Mouse (Mus musculus): ENCODE measurements around the gene Mrpl14.

The Mrpl14 gene

GRCm38 (mm10) chr17:45686093-45686619 lies at the start of gene Mrpl14:
Mrpl14 (plus strand) TSS chr17:45686322.
- DNase-seq (ENCODE audit: extremely low spot score, low spot score) = peak; percentile 95

DNA sequence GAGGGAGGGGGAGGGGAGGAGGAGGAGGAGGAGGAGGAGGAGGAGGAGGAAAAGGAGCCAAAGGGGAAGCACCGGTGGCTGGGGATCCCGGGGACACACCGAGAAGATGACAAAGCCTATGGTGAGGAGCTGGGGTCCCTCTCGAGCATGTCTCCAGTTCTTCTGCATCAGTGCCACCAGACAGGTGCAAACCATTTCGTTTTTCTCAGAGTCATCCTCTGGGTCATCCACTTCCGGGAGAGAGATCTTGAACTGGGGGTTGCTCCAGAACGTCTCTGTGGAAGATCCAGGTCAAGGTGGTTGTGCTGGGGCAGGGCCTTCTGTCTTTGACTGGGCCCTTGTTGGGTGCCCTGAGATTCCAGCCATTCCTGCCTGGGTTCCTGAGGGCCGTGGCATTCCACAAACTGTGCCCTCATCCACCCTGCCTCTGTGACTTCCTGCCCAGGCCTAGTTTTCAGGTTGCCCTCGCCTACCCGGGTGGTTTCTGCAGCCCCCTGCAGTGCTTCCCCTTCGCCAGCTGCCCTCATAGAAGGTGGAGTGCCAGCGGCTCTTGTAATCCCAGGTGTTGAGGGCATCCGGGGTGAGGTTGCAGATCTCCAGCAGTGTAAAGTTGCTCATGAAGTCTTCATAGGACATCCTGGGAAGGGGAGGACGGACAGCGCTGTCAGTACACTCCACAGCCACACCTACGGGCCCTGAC lies 47.4 kb upstream of the Mrpl14 start:
- no peak for DNase-seq (ENCODE audit: extremely low spot score, low spot score)

GRCm38 (mm10) chr17:45641981-45642380 lies 44.1 kb upstream of the Mrpl14 start:
- DNase-seq (ENCODE audit: extremely low spot score, low spot score) = no peak

DNA sequence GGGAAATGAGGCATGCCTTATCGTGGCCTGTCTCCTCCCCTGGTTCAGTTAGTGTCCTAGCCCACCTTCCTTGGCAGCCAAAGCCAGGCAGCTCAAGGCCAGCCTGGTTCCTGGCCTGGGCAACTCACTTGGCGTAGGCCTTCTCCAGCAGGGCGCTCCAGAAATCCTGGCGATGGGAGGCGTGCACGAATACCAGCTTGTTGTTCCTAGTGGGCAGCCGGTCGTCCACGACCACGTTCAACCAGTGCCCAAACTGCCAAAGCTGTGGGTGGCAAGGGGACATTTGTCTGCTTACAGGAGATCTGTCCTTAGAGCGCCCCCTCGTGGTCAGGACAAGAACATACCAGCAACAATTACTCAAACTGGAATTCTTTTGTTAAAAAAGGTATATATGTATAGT lies 43.4 kb upstream of the Mrpl14 start:
- peak; percentile 72 for DNase-seq (ENCODE audit: extremely low spot score, low spot score)

GRCm38 (mm10) chr17:45644185-45644584 lies 41.9 kb upstream of the Mrpl14 start:
- DNase-seq (ENCODE audit: extremely low spot score, low spot score) = no peak

- no peak for DNase-seq (ENCODE audit: extremely low spot score, low spot score)
These were observed 32.9 kb upstream of the Mrpl14 start for GRCm38 (mm10) chr17:45653233-45653632.

GRCm38 (mm10) chr17:45655820-45656219 lies 30.3 kb upstream of the Mrpl14 start:
- no peak for DNase-seq (ENCODE audit: extremely low spot score, low spot score)

GRCm38 (mm10) chr17:45659225-45659624 lies 26.9 kb upstream of the Mrpl14 start, which contains the start of gene Capn11:
Capn11 (minus strand) TSS chr17:45659325.
- DNase-seq (ENCODE audit: extremely low spot score, low spot score) = no peak

GRCm38 (mm10) chr17:45663106-45663919 lies 22.8 kb upstream of the Mrpl14 start:
- peak; percentile 88 for DNase-seq (ENCODE audit: extremely low spot score, low spot score)

- DNase-seq (ENCODE audit: extremely low spot score, low spot score) = no peak
These were observed 21.5 kb upstream of the Mrpl14 start for GRCm38 (mm10) chr17:45664608-45665007.

GRCm38 (mm10) chr17:45666091-45666490 lies 20.0 kb upstream of the Mrpl14 start:
- DNase-seq (ENCODE audit: extremely low spot score, low spot score) = no peak

- DNase-seq (ENCODE audit: extremely low spot score, low spot score) = no peak
These were observed 18.6 kb upstream of the Mrpl14 start for GRCm38 (mm10) chr17:45667481-45667880.

DNA sequence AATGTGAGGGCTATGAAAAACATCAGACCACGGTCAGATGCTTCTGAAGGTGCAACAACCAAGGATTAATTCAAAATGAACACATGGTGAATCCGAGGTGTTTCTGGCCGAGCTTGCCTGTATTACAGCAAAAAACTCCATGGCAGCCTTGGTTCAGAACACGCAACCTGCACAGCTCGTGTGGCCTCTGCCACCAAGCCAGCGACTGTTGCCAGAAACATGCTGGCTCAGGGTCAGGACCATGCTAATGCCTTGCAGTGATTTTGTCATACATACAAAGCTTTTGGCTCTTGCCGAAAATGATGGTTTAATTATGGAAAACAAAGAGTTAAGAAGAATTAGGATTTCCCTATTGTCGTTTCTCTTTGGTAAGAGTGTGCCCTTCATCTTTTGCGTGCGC lies 18.1 kb upstream of the Mrpl14 start:
- no peak for DNase-seq (ENCODE audit: extremely low spot score, low spot score)

- DNase-seq (ENCODE audit: extremely low spot score, low spot score) = no peak
These were observed 14.3 kb upstream of the Mrpl14 start for GRCm38 (mm10) chr17:45671821-45672220.

GRCm38 (mm10) chr17:45672598-45672997 lies 13.5 kb upstream of the Mrpl14 start:
- no peak for DNase-seq (ENCODE audit: extremely low spot score, low spot score)

DNA sequence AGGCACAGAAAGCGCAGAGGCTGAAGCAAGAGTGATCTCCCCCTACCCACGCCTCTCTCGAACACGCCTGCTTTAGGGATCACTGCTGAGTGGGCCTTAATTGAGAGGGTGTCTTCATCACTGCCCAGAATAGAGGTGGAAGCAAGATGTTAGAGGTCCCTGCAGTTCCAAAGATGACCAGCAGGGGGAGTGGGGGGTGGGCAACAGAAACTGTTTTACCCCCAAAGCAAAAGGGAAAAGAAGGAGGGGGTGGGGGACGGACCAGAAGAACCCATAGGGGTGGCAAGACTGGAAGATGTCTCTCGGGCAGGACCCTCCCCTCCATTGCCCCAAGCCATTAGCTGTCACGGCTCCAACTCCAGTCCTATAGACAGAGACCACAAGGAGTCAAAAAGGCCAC lies 8.0 kb upstream of the Mrpl14 start:
- DNase-seq (ENCODE audit: extremely low spot score, low spot score) = peak; percentile 80

DNA sequence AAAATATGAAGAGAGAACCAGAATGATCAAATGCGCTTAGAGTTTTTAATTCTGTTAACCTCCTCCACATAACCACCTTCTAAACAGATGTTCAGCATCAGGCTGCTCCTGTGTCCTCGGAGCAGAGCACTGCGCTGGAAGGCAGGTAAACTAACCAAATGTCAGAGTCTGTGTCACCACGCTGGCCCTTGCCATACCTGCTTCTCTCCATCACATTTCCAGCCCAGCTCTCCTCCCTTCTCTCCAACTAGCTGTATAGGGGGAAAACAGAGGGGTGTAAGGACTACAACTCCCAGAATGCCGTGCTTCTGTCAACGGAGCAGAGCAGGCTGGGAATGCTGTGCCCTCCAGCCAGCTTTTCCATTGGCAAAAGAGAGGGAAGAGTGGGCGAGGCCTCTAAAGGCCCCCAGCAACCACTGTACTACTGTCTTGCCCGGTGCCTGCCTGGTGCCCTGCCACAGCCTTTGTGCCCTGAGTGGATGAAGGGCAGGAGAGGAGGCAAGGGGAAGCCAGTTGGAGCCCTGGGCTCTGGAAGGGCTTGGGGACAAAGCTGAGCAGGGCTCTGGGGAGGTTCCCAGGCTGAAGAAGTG lies 5.6 kb upstream of the Mrpl14 start:
- DNase-seq (ENCODE audit: extremely low spot score, low spot score) = peak; percentile 21

DNA sequence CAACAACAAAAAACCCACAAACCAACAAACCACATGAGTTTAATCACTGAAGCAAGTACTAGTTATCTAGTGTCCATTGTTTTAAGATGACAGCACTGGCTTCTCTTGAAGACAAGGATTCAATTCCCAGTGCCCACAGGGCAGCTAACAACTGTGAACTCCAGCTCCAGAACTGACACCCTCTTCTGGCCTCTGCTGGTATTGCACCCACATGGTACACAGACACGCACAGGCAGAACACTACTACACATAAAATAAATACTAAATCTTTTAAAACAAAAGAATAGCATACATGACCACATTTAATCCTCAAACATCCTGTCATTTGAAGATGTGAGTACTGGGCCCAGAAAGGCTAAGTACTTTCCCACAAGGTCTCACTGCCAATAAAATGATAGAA lies 4.5 kb upstream of the Mrpl14 start:
- no peak for DNase-seq (ENCODE audit: extremely low spot score, low spot score)

DNA sequence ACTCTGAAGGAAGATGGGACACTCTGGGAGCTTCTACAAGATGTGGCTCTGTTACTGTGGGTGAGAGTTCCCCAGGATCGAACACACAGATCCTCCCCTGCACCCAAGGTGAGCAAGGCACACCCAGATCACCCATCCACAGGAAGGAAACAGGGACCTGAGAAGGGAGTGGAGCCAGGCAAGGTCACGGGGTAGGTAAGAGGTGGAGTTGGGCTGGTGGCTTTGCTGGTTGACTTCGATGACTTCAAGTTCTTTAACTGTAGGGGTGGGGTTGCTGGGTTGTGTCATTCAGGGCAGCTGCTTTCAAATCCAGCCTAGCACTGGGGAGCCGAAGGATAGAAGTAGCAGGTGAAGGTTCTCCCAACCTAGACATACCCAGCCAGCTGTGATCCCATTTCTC lies 3.3 kb upstream of the Mrpl14 start:
- DNase-seq (ENCODE audit: extremely low spot score, low spot score) = no peak

GRCm38 (mm10) chr17:45684667-45685131 lies 1.4 kb upstream of the Mrpl14 start:
- no peak for DNase-seq (ENCODE audit: extremely low spot score, low spot score)

- peak; percentile 74 for DNase-seq (ENCODE audit: extremely low spot score, low spot score)
These were observed 690 bp upstream of the Mrpl14 start for GRCm38 (mm10) chr17:45685171-45686092.
